14 mouse cellular contexts compared by ENCODE assay signal in the genomic region with DNA sequence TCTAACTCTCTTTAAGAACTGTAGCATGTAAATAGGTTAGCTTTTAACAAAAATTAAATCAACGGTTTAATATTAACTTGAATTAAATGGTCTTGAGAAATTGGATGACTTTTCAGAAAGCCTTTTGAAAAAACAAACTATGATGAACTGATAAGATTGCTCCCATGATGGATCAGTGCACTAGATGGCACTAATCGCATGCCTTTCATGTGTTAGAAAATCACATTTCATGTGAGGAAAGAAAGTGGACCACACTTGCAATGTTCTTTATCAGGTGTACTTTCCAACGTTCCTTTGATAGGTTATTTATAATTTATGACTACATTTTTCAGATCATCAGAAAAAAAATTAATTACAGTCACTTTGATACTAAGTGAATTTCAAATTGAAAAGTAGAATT.
A peak's percentile ranks its signal among the peaks of the same experiment; 100 is the strongest.
DNase-seq lines count a peak whose midpoint lies in the region; ATAC-seq and TF ChIP-seq lines count a peak whose summit lies in the region.
"Had no signal": no experiment of that assay in that cellular context is flagged by ENCODE, and none has a peak within 500 bp of the region (broad histone marks: within the 10 kb centered on the region; RNA-seq: fewer than 3 reads in every experiment).

No protein-coding gene starts in this region.

- intact Hi-C loops in left cerebral cortex, adult 2 months (cut with DNase I), result no loop called here

- no peaks in the 10 kb centered on the region for H3K36me3 ChIP-seq in forebrain, embryonic 14.5 days (ENCODE audit: control insufficient read depth, insufficient read depth, low read length)
- H3K36me3 ChIP-seq in forebrain, embryonic 10.5 days (replicated peaks), result no peaks in the 10 kb centered on the region
- H3K36me3 ChIP-seq: heart, embryonic 13.5 days; limb, embryonic 13.5 days; midbrain, embryonic 12.5 days had no signal

- H3K27ac ChIP-seq in forebrain, embryonic 14.5 days (ENCODE audit: low read depth, low read length), result no peak overlapping the region
- H3K27ac ChIP-seq in forebrain, embryonic 10.5 days, result no peak overlapping the region
- no peak overlapping the region for H3K27ac ChIP-seq in left cerebral cortex, adult 2 months
- H3K27ac ChIP-seq: heart, embryonic 13.5 days; limb, embryonic 13.5 days; midbrain, embryonic 12.5 days had no signal

- no peak overlapping the region for H3K4me3 ChIP-seq in forebrain, embryonic 14.5 days (ENCODE audit: low read depth, low read length)
- H3K4me3 ChIP-seq in forebrain, embryonic 10.5 days, result no peak overlapping the region
- no peak overlapping the region for H3K4me3 ChIP-seq in left cerebral cortex, adult 2 months
- H3K4me3 ChIP-seq: heart, embryonic 13.5 days; limb, embryonic 13.5 days; midbrain, embryonic 12.5 days had no signal

- H3K4me1 ChIP-seq in forebrain, embryonic 14.5 days (ENCODE audit: control insufficient read depth, insufficient read depth, low read length), result no peaks in the 10 kb centered on the region
- no peaks in the 10 kb centered on the region for H3K4me1 ChIP-seq in forebrain, embryonic 10.5 days
- H3K4me1 ChIP-seq: heart, embryonic 13.5 days; limb, embryonic 13.5 days; midbrain, embryonic 12.5 days had no signal

- TF ChIP-seq CTCF in left cerebral cortex, adult 2 months (IDR thresholded peaks at IDR 0.05), result peak; percentile 39

- no peaks in the 10 kb centered on the region for H3K9me3 ChIP-seq in forebrain, embryonic 14.5 days (replicated peaks; ENCODE audit: control insufficient read depth, low read length)
- no peaks in the 10 kb centered on the region for H3K9me3 ChIP-seq in forebrain, embryonic 10.5 days
- H3K9me3 ChIP-seq: heart, embryonic 13.5 days; limb, embryonic 13.5 days; midbrain, embryonic 12.5 days had no signal

- DNase-seq in forebrain, embryonic 14.5 days (ENCODE audit: low spot score), result peak; percentile 46
- DNase-seq in forebrain, embryonic 10.5 days (ENCODE audit: extremely low spot score, low spot score), result no peak
- no peak for DNase-seq in left cerebral cortex, adult 2 months (ENCODE audit: extremely low spot score in 1 of 2, low spot score in 2 of 2)
- DNase-seq in left cerebral cortex, adult 18-20 months (ENCODE audit: low spot score in 2 of 2), result no peak
- DNase-seq in CD4-positive, CD25-positive, alpha-beta regulatory T cell, adult 2 months (ENCODE audit: low read depth, low spot score), result peak; percentile 56
- peak; percentile 24 for DNase-seq in embryo, embryonic 10.5 days (ENCODE audit: low spot score)
- no peak for DNase-seq in ovary, postnatal 36 days (ENCODE audit: low spot score)
- no peak for DNase-seq in adrenal gland, adult 18-20 months (ENCODE audit: low spot score in 2 of 2)
- DNase-seq: lung, postnatal 10 days; right cerebral cortex, postnatal 25 days; thymus, postnatal 25 days had no signal

- ATAC-seq in forebrain, embryonic 14.5 days, result no peak

- WGBS in forebrain, embryonic 14.5 days, result 86% methylated on average over 3 of the region's 3 CpGs
- WGBS in forebrain, embryonic 10.5 days, result 88% methylated on average over 3 of the region's 3 CpGs

- H3K9ac ChIP-seq in forebrain, embryonic 14.5 days (ENCODE audit: low read length), result no peak overlapping the region
- H3K9ac ChIP-seq: heart, embryonic 13.5 days; limb, embryonic 13.5 days; midbrain, embryonic 12.5 days had no signal

- H3K27me3 ChIP-seq in forebrain, embryonic 14.5 days (replicated peaks; ENCODE audit: control insufficient read depth, insufficient read depth, low read length), result no peaks in the 10 kb centered on the region
- H3K27me3 ChIP-seq in forebrain, embryonic 10.5 days (ENCODE audit: poor library complexity, severe bottlenecking), result no peaks in the 10 kb centered on the region
- H3K27me3 ChIP-seq: heart, embryonic 13.5 days; limb, embryonic 13.5 days; midbrain, embryonic 12.5 days had no signal

- no peak overlapping the region for H3K4me2 ChIP-seq in forebrain, embryonic 14.5 days (ENCODE audit: low read length)
- H3K4me2 ChIP-seq: heart, embryonic 13.5 days; limb, embryonic 13.5 days; midbrain, embryonic 12.5 days had no signal

Comparison
In these comparisons a context has a peak if more than half of its experiments do, and no peak if none do; other contexts are left out.
1. DNase-seq: peak in forebrain, embryonic 14.5 days (single experiment), CD4-positive, CD25-positive, alpha-beta regulatory T cell, adult 2 months (single experiment) and embryo, embryonic 10.5 days (single experiment); none in forebrain, embryonic 10.5 days (single experiment), left cerebral cortex, adult 2 months (0 of 2), left cerebral cortex, adult 18-20 months (0 of 2), ovary, postnatal 36 days (single experiment) and adrenal gland, adult 18-20 months (0 of 2).